Mouse (Mus musculus) embryo, embryonic 11 days (tissue): ENCODE measurements around the gene Yars.

Source experiments
- DNase-seq: peaks from one replicate; pipeline ENCODE4 v3.0.0-alpha.2; 2015

Gene Yars

DNA sequence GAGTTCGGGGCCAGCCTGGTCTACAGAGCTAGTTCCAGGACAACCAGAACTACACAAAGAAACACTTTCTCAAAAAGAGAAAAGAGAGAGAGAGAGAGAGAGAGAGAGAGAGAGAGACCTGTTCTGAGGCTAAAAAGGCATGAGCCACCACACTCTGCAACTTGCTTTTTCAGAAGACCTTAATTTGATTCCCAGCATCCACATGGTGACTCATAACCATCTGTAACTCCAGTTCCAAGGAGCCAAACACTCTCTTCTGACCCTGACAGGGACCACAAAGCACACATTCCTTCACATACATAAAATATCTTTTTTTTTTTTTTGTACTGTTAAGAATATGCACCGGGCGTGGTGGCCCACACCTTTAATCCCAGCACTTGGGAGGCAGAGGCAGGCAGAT is 65.0 kb downstream of the Yars start:
- no peak for DNase-seq

DNA sequence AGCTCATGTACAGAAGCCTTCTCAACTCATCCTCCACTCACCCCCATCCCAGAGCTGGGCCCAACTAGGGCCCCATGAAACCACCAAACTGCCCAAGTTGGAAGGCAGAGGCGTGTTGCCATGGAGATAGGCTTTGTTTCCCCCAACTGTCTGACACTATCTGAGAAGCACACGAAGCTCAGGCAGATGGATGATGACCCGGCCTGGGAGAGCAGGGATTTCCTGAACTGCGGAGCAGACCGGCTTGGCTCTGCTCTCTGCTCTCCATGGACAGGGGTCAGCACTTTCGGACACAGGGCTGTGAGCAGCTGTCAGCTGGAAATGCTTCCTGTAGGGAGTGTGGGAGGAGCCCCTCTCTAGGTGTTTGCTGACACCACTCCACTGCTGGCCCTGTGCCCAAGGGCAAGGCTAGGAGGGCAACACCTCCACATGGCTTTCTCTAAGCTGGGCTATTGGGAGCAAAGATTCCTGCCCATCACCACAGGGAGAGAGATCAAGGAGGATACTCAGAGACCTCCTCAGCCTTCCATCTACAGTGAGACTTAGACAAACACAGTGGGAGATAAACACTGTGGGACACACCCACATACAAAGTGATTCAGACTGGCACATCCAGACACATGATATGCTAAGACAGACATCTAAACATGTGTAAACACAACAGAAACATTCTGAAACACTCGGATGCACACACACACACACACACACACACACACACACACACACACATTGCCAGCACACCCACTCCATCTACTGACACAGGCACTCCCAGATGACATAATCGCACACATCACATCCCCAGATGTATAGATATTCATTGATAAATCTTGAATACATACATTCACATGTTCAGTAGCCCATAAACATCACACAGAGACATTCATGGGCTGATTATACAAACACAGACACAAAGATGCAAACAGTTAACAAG is 67.2 kb downstream of the Yars start:
- peak; percentile 55 for DNase-seq

DNA sequence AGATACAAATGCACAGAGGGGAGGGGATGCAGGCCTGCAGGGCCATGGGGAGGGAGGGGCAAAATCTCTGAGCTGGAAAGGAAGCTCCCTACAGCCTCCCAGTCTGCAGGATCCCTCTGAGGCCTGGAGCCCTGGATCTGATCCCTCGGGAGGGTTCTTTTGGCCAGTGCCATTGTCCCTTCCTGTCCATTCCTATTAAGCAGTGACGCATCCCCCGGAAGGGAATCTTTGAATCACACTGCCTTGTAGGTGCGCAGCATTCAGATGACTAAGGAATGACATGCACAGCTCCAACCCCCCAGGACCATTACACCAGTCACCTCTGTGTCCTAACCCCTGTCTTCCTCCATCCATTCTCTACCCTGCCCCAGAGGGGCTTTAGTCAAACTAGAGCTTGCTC is 69.5 kb downstream of the Yars start:
- DNase-seq = no peak

DNA sequence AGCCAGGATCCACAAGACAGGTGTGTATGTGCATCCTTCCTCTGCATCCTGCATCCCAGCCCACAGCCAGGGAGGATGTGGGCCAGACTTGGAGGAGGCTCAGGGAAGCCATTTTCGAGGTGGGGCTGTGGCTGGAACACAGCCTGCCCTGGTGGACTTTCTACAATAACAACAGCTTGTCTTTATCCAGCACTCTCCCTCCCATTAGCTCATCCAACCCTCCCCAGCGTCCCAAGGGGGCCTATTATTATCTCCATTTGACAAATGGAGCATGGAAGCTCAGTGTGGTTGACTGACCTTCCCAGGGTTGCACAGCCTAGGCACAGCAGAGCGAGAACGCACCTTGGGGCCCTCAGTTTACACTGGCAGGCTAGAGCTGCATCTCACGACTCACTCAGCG is 71.1 kb downstream of the Yars start:
- peak; percentile 16 for DNase-seq

DNA sequence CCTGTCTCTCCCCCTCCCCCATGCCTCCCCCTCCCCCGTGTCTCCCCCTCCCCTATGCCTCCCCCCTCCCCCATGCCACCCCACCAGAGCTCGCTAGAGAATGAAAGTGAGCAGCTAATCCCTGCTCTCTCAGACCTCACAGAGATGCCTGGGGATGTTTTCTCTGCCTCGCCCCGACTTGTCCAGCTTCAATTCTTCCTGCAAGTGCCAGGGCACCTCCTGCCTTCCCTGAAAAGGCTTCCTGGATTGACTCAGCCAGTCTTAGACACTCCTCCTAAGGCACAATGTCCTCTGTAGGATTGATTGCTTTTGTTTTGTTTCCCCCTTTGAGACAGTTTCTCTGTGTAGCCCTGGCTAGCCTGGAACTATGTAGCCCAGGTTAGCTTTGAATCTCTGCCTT is 71.6 kb downstream of the Yars start, which contains the start of gene C77080:
C77080 (minus strand) TSS at position 209 of the 400 bp plus-strand sequence.
- no peak for DNase-seq

DNA sequence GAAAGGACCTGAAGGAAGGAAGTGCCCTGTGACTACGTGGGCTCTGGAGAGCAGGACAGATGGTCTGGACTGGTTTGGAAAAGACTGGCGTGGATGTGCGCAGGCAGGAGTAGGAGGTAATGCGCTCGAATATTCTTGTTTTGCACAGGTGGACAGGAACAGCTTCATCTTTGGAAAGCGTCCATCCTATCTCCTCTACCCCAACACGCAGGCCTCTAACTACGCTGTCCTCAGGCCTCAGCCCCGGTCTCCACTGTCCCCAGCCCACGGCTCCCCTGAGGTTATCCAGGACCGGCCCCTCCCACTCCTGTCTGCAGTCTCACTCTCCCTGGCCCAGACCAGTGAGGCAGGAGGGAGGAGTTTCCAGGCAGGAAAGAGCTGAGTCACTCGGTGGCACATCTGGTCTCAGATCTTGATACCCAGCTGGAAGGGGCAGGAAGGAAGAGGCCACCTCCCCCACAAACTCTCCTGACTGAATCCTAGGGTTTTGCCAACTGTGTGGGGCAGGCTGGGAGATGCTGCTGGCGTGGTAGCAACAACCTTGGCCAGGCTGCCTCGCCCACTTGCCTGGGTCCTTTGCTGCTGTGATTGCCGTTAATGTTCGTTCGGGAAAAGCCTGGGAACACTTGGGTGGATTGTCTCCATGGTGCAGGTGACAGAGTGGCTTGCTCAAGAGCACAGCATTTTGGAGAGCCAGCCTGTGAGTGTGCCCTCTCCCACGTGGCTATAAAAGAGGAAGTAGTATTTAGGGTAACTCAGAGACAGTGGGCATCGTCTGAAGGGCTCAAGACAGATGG is 73.9 kb downstream of the Yars start:
- peak; percentile 75 for DNase-seq

DNA sequence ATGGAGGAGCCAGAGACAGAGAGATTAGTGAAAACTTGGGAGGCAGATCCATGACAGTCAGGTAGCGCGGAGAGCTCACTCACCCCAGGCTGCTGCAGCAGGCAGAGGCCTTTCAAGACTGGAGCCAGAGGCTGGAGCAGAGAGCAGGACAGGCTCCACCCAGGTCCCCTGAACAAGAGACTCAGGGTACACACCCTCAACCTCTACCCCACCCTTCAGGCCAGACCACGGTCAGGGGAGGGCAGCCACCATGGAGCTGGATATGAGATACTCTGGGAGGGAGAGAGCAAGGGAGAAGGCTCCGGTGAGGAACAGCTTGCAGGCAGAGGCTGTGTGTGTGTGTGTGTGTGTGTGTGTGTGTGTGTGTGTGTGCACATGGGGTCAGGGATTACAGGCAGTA is 76.6 kb downstream of the Yars start:
- DNase-seq = no peak

DNA sequence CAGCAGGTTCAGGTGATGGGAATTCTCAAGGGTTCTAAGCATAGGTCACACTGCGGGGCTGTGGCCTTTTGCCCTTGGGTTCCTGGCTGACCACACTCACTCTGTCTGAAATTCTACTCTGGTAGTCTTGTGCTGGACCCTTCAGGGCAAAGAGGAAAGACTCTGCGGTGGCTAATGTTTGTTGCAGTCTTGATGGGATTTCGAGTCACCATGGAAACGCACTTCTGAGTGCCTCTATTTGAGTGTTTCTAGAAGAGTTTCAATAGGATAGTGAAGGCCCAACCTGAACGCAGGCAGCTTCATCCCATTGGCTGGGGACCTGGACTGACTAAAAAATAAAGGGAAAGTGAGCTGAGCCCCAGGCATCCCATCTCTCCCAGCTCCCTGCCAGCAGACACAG is 77.3 kb downstream of the Yars start:
- DNase-seq = peak; percentile 33

DNA sequence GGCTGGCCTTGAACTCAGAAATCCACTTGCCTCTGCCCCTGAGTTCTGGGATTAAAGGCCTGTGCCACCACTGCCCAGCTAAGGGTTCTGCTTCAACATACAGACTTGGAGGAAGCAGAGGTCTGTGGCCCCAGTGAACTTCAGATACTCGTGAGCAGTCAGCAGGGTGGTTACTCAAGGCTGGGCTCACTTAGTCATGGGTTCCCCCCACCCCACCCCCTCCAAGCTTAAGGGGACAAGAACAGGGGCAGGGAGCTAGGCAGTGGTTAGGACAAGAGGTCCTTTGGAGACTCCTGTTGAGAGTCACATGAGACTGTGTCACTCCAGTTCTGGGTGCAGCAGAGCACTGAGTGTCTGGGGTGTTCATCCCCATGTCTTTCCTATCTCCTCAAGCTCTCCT is 79.1 kb downstream of the Yars start:
- DNase-seq = no peak
